Mouse (Mus musculus) heart, postnatal 0 days (tissue): ENCODE data around the gene Slc4a2. TPM values are rescaled to one million over a fixed set of nuclear protein-coding genes. Genes with fewer than 3 reads are reported as not detected.

Experiments used
- ATAC-seq: fragments of 200-750 bp; cut with Nextera tagmentation; 2 replicates; pipeline ENCODE4 v1.8.0; 2017; ENCODE audit warnings: low read depth, moderate number of reproducible peaks, moderate library complexity; ENCODE audit not compliant: insufficient read depth
- DNase-seq: peaks from one replicate; pipeline ENCODE4 v3.0.0-alpha.2; 2016; ENCODE audit warnings: low spot score
- H3K27ac ChIP-seq: fragments of 300-500 bp; sonication (generic); 2 replicates; pipeline ENCODE4 v1.5.1; 2014; ENCODE audit warnings: low read depth, mild to moderate bottlenecking
- H3K27me3 ChIP-seq: fragments of 300-500 bp; sonication (generic); 2 replicates; pipeline ENCODE4 v1.6.1; 2014; ENCODE audit warnings: low read length, mixed read lengths; ENCODE audit not compliant: control insufficient read depth, insufficient read depth
- H3K36me3 ChIP-seq: fragments of 300-500 bp; sonication (generic); replicated peaks from 2 replicates; pipeline ENCODE4 v1.6.1; 2014; ENCODE audit warnings: low read length, mixed read lengths; ENCODE audit not compliant: control insufficient read depth, insufficient read depth
- H3K4me1 ChIP-seq: fragments of 300-500 bp; sonication (generic); 2 replicates; pipeline ENCODE4 v1.6.1; 2014; ENCODE audit warnings: antibody characterized with exemption; ENCODE audit not compliant: control insufficient read depth, insufficient read depth
- H3K4me2 ChIP-seq: fragments of 300-500 bp; sonication (generic); 2 replicates; pipeline ENCODE4 v1.6.1; 2014; ENCODE audit warnings: low read depth, mild to moderate bottlenecking, low read length, moderate library complexity
- H3K4me3 ChIP-seq: fragments of 300-500 bp; sonication (generic); 2 replicates; pipeline ENCODE4 v1.5.1; 2014; ENCODE audit warnings: low read depth, low read length
- H3K9ac ChIP-seq: fragments of 300-500 bp; sonication (generic); replicated peaks from 2 replicates; pipeline ENCODE4 v1.6.1; 2014; ENCODE audit warnings: low read depth, low read length, mixed read lengths
- H3K9me3 ChIP-seq: fragments of 300-500 bp; sonication (generic); replicated peaks from 2 replicates; pipeline ENCODE4 v1.6.1; 2016; ENCODE audit warnings: low read length; ENCODE audit not compliant: control insufficient read depth
- CTCF ChIP-seq: IDR thresholded peaks from 2 replicates; pipeline ENCODE4 v1.5.1; 2016; ENCODE audit warnings: antibody characterized with exemption, control low read depth, low read depth
- EP300 ChIP-seq: IDR thresholded peaks from 2 replicates; pipeline ENCODE4 v1.6.1; 2016; ENCODE audit warnings: antibody characterized with exemption, low read depth
- WGBS: fragments of 180-500 bp; shearing (Covaris S2); extraction: QIAGEN DNeasy Blood & Tissue Kit; methylation state at CpG from one replicate; pipeline ENCODE4 v1.1.7; 2014; 5-methylcytosine and 5-hydroxymethylcytosine counted together
- polyA plus RNA-seq: library from polyadenylated mRNA; unstranded; fragments of >200 nt; fragmentation: Nextera tagmentation; extraction: Ambion mirVana; gene quantifications from 2 replicates; pipeline ENCODE4 v1.2.1, GENCODE M21; 2015
- total RNA-seq: library from RNA; depleted of rRNA; stranded (reverse); fragments of >200 nt; gene quantifications from 2 replicates; pipeline ENCODE4 v1.2.3, GENCODE M21; 2014; ENCODE audit warnings: low replicate concordance

Slc4a2 gene
- total and polyA plus RNA-seq, 2 experiments from 2014 or later = 20.8 to 110 TPM

DNA sequence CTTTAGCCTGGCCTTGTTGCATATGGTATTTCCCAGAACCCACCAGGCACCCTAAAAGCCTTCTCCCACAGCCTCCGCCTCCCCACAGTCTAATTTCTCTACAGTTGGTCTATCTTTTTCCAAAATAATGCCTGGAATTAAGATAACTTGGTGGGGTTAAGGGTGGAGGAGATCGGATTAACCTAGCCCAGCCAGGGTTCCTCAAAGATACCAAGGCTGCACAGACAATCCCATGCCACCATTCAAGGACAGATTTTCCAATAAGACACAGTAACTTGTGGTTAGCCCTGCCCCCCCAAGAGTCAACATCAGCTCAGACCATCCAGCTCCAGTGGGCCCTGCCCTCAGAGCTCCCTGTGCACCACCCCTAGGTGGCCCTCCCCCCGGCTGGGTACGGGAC, 43.1 kb upstream of the Slc4a2 start:
- H3K9me3 ChIP-seq = no peaks in the 10 kb centered on the region
- no peak overlapping the region for H3K27ac ChIP-seq
- peaks cover 19% of the 10 kb centered on the region; the same call in 1 of the 2 replicates for H3K4me1 ChIP-seq
- no peaks in the 10 kb centered on the region for H3K27me3 ChIP-seq
- H3K4me2 ChIP-seq = no peak overlapping the region
- DNase-seq (no peak), ATAC-seq (no peak)
- H3K36me3 ChIP-seq = peaks cover 9% of the 10 kb centered on the region; the same call in 1 of the 2 replicates
- no peak overlapping the region for H3K4me3 ChIP-seq
- 85% methylated on average over 4 of the region's 4 CpGs for WGBS
- H3K9ac ChIP-seq = no peak overlapping the region
- TF ChIP-seq CTCF (no peak), EP300 (no peak)

DNA sequence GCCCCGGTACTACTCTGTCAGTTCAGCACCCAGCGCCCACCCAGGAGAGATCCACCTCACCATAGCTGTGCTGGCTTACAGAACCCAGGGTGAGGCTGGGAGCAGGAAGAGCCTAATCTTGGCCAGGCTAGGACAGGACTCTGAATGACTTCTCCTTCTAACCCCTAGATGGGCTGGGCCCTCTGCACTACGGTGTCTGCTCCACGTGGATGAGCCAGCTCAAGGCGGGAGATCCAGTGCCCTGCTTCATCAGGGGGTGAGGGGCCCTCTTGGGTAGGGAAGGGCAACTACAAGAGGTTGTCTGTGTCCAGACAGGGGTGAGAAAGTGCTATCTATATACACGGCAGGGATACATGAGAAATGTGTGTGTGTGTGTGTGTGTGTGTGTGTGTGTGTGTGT, 42.2 kb upstream of the Slc4a2 start:
- Histone ChIP-seq H3K9ac (no peak overlapping the region), H3K27me3 (0 out of 2 replicates have a peak, but pooled peaks cover 6% of the 10 kb centered on the region), H3K36me3 (peaks cover 9% of the 10 kb centered on the region; the same call in 1 of the 2 replicates), H3K9me3 (no peaks in the 10 kb centered on the region), H3K27ac (no peak overlapping the region), H3K4me1 (peaks cover 20% of the 10 kb centered on the region; the same call in 1 of the 2 replicates), H3K4me2 (no peak overlapping the region), H3K4me3 (no peak overlapping the region)
- ATAC-seq (no peak), DNase-seq (no peak)
- 76% methylated on average over 6 of the region's 6 CpGs for WGBS
- TF ChIP-seq EP300 (no peak), CTCF (no peak)

DNA sequence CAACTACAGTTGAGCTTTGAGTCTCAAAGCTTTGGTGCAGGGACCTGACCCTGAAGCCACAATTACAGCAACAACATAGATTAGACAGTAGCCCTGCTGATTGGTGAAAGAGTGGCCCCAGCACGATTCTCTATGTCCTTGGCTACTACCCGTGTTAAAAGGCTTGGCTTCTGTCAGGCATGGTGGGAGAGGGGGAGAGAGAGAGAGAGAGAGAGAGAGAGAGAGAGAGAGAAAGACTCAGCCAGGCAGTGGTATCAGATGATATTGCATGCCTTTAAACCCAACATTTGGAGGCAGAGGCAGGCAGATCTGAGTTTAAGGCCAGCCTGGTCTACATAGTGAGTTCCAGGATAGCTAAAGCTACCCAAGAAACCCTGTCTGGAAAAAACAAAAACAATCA, 41.6 kb upstream of the Slc4a2 start:
- H3K9me3 ChIP-seq = no peaks in the 10 kb centered on the region
- peaks cover 9% of the 10 kb centered on the region; the same call in 1 of the 2 replicates for H3K36me3 ChIP-seq
- no peak overlapping the region for H3K9ac ChIP-seq
- H3K27me3 ChIP-seq = 0 out of 2 replicates have a peak, but pooled peaks cover 6% of the 10 kb centered on the region
- H3K27ac ChIP-seq = no peak overlapping the region
- H3K4me1 ChIP-seq = peaks cover 25% of the 10 kb centered on the region; the same call in 1 of the 2 replicates
- no peak overlapping the region for H3K4me3 ChIP-seq
- TF ChIP-seq CTCF (no peak), EP300 (no peak)
- ATAC-seq (no peak), DNase-seq (no peak)
- WGBS = 49% methylated on average over 2 of the region's 2 CpGs
- H3K4me2 ChIP-seq = no peak overlapping the region

DNA sequence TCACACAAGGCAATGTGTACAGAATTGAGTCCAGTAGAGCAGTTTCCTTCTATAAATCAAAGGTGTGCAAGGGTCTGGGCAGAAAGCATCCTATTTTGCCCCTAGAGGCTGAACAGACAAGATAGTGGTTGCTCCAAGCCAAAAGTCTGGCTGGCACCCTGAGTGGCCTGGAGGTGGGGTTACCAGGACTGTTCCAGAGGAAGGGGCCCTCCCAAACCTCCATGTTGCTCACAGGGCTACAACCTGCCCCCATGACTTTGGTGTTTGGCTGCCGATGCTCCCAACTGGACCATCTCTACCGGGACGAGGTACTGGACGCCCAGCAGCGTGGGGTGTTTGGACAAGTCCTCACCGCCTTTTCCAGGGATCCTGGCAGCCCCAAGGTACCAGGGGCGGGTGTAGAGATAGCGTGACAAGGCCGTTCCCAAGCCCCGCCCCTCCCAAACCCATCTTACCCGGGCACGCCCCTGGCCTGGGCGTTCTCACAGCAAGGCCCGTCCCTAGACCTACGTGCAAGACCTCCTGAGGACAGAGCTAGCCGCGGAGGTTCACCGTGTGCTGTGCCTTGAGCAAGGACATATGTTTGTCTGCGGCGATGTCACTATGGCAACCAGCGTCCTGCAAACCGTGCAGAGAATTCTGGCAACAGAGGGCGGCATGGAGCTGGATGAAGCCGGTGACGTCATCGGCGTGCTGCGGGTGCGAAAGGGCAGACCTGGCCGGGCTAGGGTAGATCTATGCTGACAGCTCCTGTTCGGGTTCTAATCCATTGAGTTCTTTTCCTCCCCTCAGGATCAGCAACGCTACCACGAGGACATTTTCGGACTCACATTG, 40.4 kb upstream of the Slc4a2 start:
- H3K27ac ChIP-seq = peak overlapping the region; percentile 71
- H3K36me3 ChIP-seq = peaks cover 9% of the 10 kb centered on the region; the same call in 1 of the 2 replicates
- no peaks in the 10 kb centered on the region for H3K9me3 ChIP-seq
- ATAC-seq = peak; percentile 87
- 0 out of 2 replicates have a peak, but pooled peaks cover 6% of the 10 kb centered on the region for H3K27me3 ChIP-seq
- H3K9ac ChIP-seq = peak overlapping the region; percentile 10; the same call in 1 of the 2 replicates
- H3K4me2 ChIP-seq = peak overlapping the region; percentile 58
- peak overlapping the region; percentile 29 for H3K4me3 ChIP-seq
- 2% methylated on average over 34 of the region's 34 CpGs for WGBS
- peak; percentile 53 for TF ChIP-seq CTCF
- TF ChIP-seq EP300 = no peak
- H3K4me1 ChIP-seq = peaks cover 37% of the 10 kb centered on the region
- peak; percentile 98 for DNase-seq

DNA sequence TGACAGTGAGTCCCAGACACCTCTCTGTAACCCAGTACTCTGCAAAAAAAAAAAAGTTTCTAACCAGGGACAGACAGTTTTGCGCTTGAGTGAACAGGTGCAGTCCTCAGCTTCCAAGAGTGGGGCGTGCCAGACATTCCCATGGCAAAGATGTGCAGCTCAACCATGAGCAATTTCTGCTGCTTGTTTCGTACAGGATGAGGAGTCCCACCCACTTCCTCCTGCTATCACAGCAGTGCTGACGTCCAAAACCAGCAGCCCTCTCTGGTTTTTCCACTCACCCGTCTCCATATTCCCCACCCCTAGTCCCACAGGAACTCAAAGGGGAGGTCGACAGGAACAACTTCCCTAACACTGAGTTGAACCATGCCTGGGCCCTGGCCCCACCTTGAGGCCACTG, 39.2 kb upstream of the Slc4a2 start:
- 52% methylated on average over 6 of the region's 6 CpGs for WGBS
- TF ChIP-seq CTCF = no peak; the same call in 1 of the 2 replicates
- peak; percentile 31; the same call in 1 of the 2 replicates for TF ChIP-seq EP300
- Histone ChIP-seq H3K9me3 (no peaks in the 10 kb centered on the region), H3K9ac (no peak overlapping the region), H3K4me2 (no peak overlapping the region; the same call in 1 of the 2 replicates), H3K27me3 (0 out of 2 replicates have a peak, but pooled peaks cover 6% of the 10 kb centered on the region), H3K27ac (peak overlapping the region; percentile 71), H3K36me3 (peaks cover 9% of the 10 kb centered on the region; the same call in 1 of the 2 replicates), H3K4me3 (no peak overlapping the region), H3K4me1 (peaks cover 43% of the 10 kb centered on the region)
- DNase-seq (peak; percentile 79), ATAC-seq (peak; percentile 9; the same call in 1 of the 2 replicates)
